Mouse (Mus musculus) hindbrain, embryonic 12.5 days (tissue): ENCODE measurements at regions not wholly inside any gene's neighbourhood (a gene's known extent, or its start where the extent isn't known, plus 50 kb on each side); places are given as distances from the start of the nearest gene placed in this dataset.
A peak's percentile ranks its signal among the peaks of the same experiment; 100 is the strongest.

Experiments
- ATAC-seq: fragments of 200-750 bp; cut with Nextera tagmentation; 2 replicates; pipeline ENCODE4 v1.8.0; 2017; ENCODE audit warnings: moderate TSS enrichment; ENCODE audit not compliant: low FRiP score
- H3K27ac ChIP-seq: fragments of 300-500 bp; sonication (generic); 2 replicates; pipeline ENCODE4 v1.5.1; 2016; ENCODE audit warnings: mild to moderate bottlenecking
- H3K27me3 ChIP-seq: fragments of 300-500 bp; sonication (generic); 2 replicates; pipeline ENCODE4 v1.6.1; 2016; ENCODE audit warnings: mild to moderate bottlenecking
- H3K36me3 ChIP-seq: fragments of 300-500 bp; sonication (generic); 2 replicates; pipeline ENCODE4 v1.6.1; 2016; ENCODE audit warnings: mild to moderate bottlenecking
- H3K4me1 ChIP-seq: fragments of 300-500 bp; sonication (generic); 2 replicates; pipeline ENCODE4 v1.6.1; 2016
- H3K4me2 ChIP-seq: fragments of 300-500 bp; sonication (generic); replicated peaks from 2 replicates; pipeline ENCODE4 v1.6.1; 2016; ENCODE audit warnings: mild to moderate bottlenecking
- H3K4me3 ChIP-seq: fragments of 300-500 bp; sonication (generic); 2 replicates; pipeline ENCODE4 v1.5.1; 2016; ENCODE audit warnings: mild to moderate bottlenecking
- H3K9ac ChIP-seq: fragments of 300-500 bp; sonication (generic); 2 replicates; pipeline ENCODE4 v1.6.1; 2016; ENCODE audit warnings: mild to moderate bottlenecking, moderate library complexity
- H3K9me3 ChIP-seq: fragments of 300-500 bp; sonication (generic); replicated peaks from 2 replicates; pipeline ENCODE4 v1.6.1; 2016; ENCODE audit warnings: mild to moderate bottlenecking
- WGBS: fragments of 180-500 bp; shearing (Covaris S2); methylation state at CpG from one replicate; pipeline ENCODE4 v1.1.7; 2016; 5-methylcytosine and 5-hydroxymethylcytosine counted together

GRCm38 (mm10) chr13:59943602-59944140 lies 120.7 kb upstream of the Tut7 start:
- H3K27ac ChIP-seq = no peak overlapping the region
- 0 out of 2 replicates have a peak, but pooled peaks cover 6% of the 10 kb centered on the region for H3K27me3 ChIP-seq
- H3K36me3 ChIP-seq = no peaks in the 10 kb centered on the region
- no peak overlapping the region for H3K4me2 ChIP-seq
- peaks cover 7% of the 10 kb centered on the region for H3K4me1 ChIP-seq
- WGBS = 62% methylated on average over 5 of the region's 5 CpGs
- H3K9ac ChIP-seq = no peak overlapping the region
- H3K9me3 ChIP-seq = no peaks in the 10 kb centered on the region
- ATAC-seq = no peak
- H3K4me3 ChIP-seq = no peak overlapping the region

- H3K9me3 ChIP-seq = no peaks in the 10 kb centered on the region
- H3K36me3 ChIP-seq = no peaks in the 10 kb centered on the region
- no peak for ATAC-seq
- H3K4me2 ChIP-seq = no peak overlapping the region
- no peak overlapping the region for H3K4me3 ChIP-seq
- no peak overlapping the region for H3K9ac ChIP-seq
- H3K27me3 ChIP-seq = 0 out of 2 replicates have a peak, but pooled peaks cover 6% of the 10 kb centered on the region
- peaks cover 7% of the 10 kb centered on the region for H3K4me1 ChIP-seq
- no peak overlapping the region for H3K27ac ChIP-seq
- 73% methylated on average over 3 of the region's 3 CpGs for WGBS
These were observed 120.1 kb upstream of the Tut7 start for GRCm38 (mm10) chr13:59943020-59943419.

GRCm38 (mm10) chr13:59941519-59941918 lies 118.6 kb upstream of the Tut7 start:
- 0 out of 2 replicates have a peak, but pooled peaks cover 6% of the 10 kb centered on the region for H3K27me3 ChIP-seq
- peak overlapping the region; percentile 46 for H3K4me2 ChIP-seq
- no peaks in the 10 kb centered on the region for H3K9me3 ChIP-seq
- H3K36me3 ChIP-seq = no peaks in the 10 kb centered on the region
- no peak overlapping the region for H3K27ac ChIP-seq
- ATAC-seq = no peak
- H3K9ac ChIP-seq = no peak overlapping the region
- peaks cover 7% of the 10 kb centered on the region for H3K4me1 ChIP-seq
- no peak overlapping the region for H3K4me3 ChIP-seq
- WGBS = 73% methylated on average over 3 of the region's 3 CpGs

- peaks cover 7% of the 10 kb centered on the region for H3K4me1 ChIP-seq
- H3K27me3 ChIP-seq = 0 out of 2 replicates have a peak, but pooled peaks cover 6% of the 10 kb centered on the region
- no peaks in the 10 kb centered on the region for H3K36me3 ChIP-seq
- 19% methylated on average over 16 of the region's 16 CpGs for WGBS
- no peak overlapping the region for H3K27ac ChIP-seq
- no peaks in the 10 kb centered on the region for H3K9me3 ChIP-seq
- no peak overlapping the region for H3K4me3 ChIP-seq
- ATAC-seq = no peak
- peak overlapping the region; percentile 46 for H3K4me2 ChIP-seq
- H3K9ac ChIP-seq = peak overlapping the region; percentile 46; the same call in 1 of the 2 replicates
These were observed 117.7 kb upstream of the Tut7 start for GRCm38 (mm10) chr13:59940414-59941205.

GRCm38 (mm10) chr13:59939886-59940285 lies 116.9 kb upstream of the Tut7 start:
- ATAC-seq = no peak
- H3K9me3 ChIP-seq = no peaks in the 10 kb centered on the region
- H3K4me2 ChIP-seq = no peak overlapping the region
- H3K27ac ChIP-seq = no peak overlapping the region
- peaks cover 7% of the 10 kb centered on the region for H3K4me1 ChIP-seq
- WGBS = 63% methylated on average over 5 of the region's 5 CpGs
- H3K27me3 ChIP-seq = 0 out of 2 replicates have a peak, but pooled peaks cover 6% of the 10 kb centered on the region
- no peak overlapping the region for H3K9ac ChIP-seq
- H3K4me3 ChIP-seq = no peak overlapping the region
- no peaks in the 10 kb centered on the region for H3K36me3 ChIP-seq

- Histone ChIP-seq H3K9ac (no peak overlapping the region), H3K36me3 (no peaks in the 10 kb centered on the region), H3K4me2 (no peak overlapping the region), H3K27ac (no peak overlapping the region), H3K27me3 (0 out of 2 replicates have a peak, but pooled peaks cover 6% of the 10 kb centered on the region), H3K4me3 (no peak overlapping the region), H3K9me3 (no peaks in the 10 kb centered on the region), H3K4me1 (peaks cover 7% of the 10 kb centered on the region)
- WGBS = 69% methylated on average over 3 of the region's 3 CpGs
- ATAC-seq = no peak
These were observed 114.2 kb upstream of the Tut7 start for GRCm38 (mm10) chr13:59937147-59937546.

GRCm38 (mm10) chr13:59934556-59934955 lies 111.6 kb upstream of the Tut7 start:
- no peaks in the 10 kb centered on the region for H3K36me3 ChIP-seq
- no peak overlapping the region for H3K27ac ChIP-seq
- WGBS = 48% methylated on average over 1 of the region's 1 CpGs
- H3K9me3 ChIP-seq = no peaks in the 10 kb centered on the region
- ATAC-seq = no peak
- H3K4me1 ChIP-seq = no peaks in the 10 kb centered on the region
- no peak overlapping the region for H3K4me2 ChIP-seq
- no peak overlapping the region for H3K4me3 ChIP-seq
- H3K9ac ChIP-seq = no peak overlapping the region
- H3K27me3 ChIP-seq = no peaks in the 10 kb centered on the region

- ATAC-seq = no peak
- WGBS = 69% methylated on average over 1 of the region's 1 CpGs
- H3K27me3 ChIP-seq = no peaks in the 10 kb centered on the region
- H3K9ac ChIP-seq = no peak overlapping the region
- H3K4me1 ChIP-seq = no peaks in the 10 kb centered on the region
- H3K4me3 ChIP-seq = no peak overlapping the region
- no peak overlapping the region for H3K27ac ChIP-seq
- H3K36me3 ChIP-seq = no peaks in the 10 kb centered on the region
- no peaks in the 10 kb centered on the region for H3K9me3 ChIP-seq
- H3K4me2 ChIP-seq = no peak overlapping the region
These were observed 111.1 kb upstream of the Tut7 start for GRCm38 (mm10) chr13:59934093-59934492.

- Histone ChIP-seq H3K9me3 (no peaks in the 10 kb centered on the region), H3K4me1 (peaks cover 25% of the 10 kb centered on the region), H3K4me3 (no peak overlapping the region), H3K4me2 (peak overlapping the region; percentile 3; the same call in 1 of the 2 replicates), H3K36me3 (no peaks in the 10 kb centered on the region), H3K27ac (peak overlapping the region; percentile 57), H3K9ac (0 out of 2 replicates have a peak overlapping the region, but pooled peaks have one; percentile 13), H3K27me3 (no peaks in the 10 kb centered on the region)
- ATAC-seq = peak; percentile 90
- 26% methylated on average over 12 of the region's 12 CpGs for WGBS
These were observed 104.6 kb upstream of the Tut7 start for GRCm38 (mm10) chr13:59927379-59928111.

GRCm38 (mm10) chr13:59925845-59926481 lies 103.0 kb upstream of the Tut7 start:
- Histone ChIP-seq H3K36me3 (no peaks in the 10 kb centered on the region), H3K9ac (no peak overlapping the region), H3K9me3 (no peaks in the 10 kb centered on the region), H3K4me3 (no peak overlapping the region), H3K4me2 (no peak overlapping the region), H3K27me3 (no peaks in the 10 kb centered on the region), H3K27ac (no peak overlapping the region), H3K4me1 (peaks cover 25% of the 10 kb centered on the region)
- peak; percentile 42; the same call in 1 of the 2 replicates for ATAC-seq
- 60% methylated on average over 9 of the region's 9 CpGs for WGBS

- 80% methylated on average over 5 of the region's 5 CpGs for whole genome bisulfite sequencing
- no peaks in the 10 kb centered on the region for H3K9me3 ChIP-seq
- no peak overlapping the region for H3K9ac ChIP-seq
- H3K4me2 ChIP-seq = no peak overlapping the region
- peaks cover 10% of the 10 kb centered on the region; the same call in 1 of the 2 replicates for H3K4me1 ChIP-seq
- no peaks in the 10 kb centered on the region for H3K27me3 ChIP-seq
- no peaks in the 10 kb centered on the region for H3K36me3 ChIP-seq
- no peak overlapping the region for H3K27ac ChIP-seq
- ATAC-seq = no peak
- H3K4me3 ChIP-seq = no peak overlapping the region
These were observed 94.2 kb upstream of the Tut7 start for GRCm38 (mm10) chr13:59917185-59917584.
